Mouse (Mus musculus) cerebellum, postnatal 4 days (tissue): Measurements from ENCODE around the gene Pex13.
"Not testable (repeated sequence)": the region's sequence is repeated elsewhere in the genome, so short reads cannot be mapped to it uniquely, and the experiment has no call there.

Experiments
- DNase-seq, 2 experiments: peaks; one replicate each; pipeline ENCODE4 v3.0.0; 2022; ENCODE audit warnings: low spot score in 2 of 2, mixed read lengths in 1 of 2

The Pex13 gene

DNA sequence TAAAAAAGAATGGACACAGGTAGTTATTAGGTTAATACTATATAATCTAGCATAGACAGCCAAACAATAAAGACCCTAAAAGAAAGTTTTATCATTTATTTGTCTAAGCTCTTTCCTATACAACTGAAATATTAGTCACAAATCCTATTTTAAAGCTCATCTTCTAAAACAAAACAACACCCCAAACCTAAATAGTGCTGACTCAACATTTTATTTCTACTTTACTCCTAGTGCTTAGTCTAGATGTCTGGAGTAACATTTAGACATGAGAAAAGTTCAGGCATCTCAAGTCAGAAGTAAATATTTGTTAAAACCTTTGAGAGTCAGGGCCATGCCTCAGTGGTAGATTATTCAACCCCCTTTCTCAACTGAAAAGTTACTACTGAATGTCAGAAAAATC, 18.3 kb downstream of the Pex13 start:
- DNase-seq = no peak

DNA sequence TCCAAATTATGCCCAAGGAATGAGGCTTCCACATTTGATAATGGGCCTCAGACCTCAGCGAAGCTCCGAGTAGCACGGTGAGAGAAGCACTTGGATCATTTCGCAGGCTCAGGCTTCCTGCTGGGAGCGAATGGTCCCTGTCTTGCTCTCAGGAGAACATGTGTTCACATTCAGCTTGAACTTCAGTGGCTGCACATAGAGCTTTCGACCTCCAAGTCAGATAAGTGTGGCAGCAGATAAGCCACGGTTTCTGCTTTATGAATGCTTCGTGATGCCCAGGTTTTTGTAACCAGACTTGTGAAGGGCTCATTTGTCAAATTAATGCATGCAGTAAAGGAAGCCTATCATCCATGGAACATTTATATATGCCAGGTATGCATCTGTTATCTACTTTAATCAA, 31.2 kb downstream of the Pex13 start:
- DNase-seq = no peak

DNA sequence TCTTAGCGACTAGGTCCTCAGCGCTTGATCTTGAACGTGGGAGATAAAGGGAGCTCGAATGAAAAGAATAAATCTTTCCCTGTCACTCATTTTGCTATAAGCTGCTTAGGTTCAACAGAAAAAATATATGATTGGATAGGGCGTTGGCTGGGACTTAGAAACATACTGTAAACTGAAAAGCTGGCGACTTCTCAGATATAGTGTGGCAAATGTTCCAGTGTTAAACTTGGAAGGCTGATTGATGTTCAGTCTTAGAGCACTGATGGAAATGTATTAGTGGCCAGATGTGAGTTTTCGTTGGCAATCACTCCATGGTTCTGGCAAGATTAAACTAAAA, 31.9 kb downstream of the Pex13 start:
- no peak for DNase-seq

DNA sequence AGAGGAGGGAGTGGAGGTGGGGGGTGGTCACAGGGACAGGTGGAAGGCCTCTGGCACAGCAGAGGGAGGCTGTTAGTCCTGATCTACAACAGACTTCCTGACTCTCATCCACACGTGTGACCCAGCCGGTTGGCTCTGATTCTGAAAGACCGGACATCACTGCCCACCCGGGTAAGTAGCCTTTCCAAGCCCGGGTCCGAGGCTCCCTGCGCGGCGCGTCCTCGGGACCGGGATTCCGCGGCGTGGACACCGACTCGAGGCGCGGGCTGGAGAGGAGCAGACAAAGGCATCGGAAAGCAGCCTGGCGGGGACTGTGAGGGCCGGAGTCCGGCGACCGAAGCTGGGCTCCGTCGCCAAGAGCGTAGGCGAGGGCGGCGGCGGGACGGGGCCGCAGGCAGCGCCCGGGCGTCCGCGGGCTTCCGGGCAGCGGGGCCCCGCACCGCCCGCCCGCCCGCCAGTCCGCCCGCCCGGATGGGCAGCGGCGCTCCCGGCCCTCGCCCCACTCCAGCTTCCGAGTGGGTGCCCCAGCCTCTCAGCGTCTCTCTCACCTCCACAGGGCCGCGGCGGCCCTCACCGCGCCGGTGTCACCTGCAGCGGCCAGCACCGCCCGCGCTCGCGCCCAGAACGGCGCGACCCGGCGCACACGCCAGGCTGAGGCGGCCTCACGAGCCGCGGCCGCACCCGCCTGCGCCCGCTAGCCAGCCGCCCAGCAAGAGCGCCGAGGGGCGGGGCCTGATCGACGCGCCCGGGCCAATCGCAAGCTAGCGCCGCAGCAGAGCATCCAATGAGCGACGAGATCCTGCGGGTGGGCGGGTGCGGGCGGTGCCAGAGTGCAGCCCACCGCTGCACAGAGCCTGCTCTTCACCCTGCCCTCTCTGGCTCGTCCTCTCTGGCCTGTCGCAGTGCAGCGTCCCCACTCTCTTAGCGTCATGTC, 32.5 kb downstream of the Pex13 start, which contains the start of gene 0610010F05Rik:
0610010F05Rik (minus strand) TSS at position 695 of the 934 bp plus-strand sequence.
- DNase-seq = peak; percentile 73 to 89

DNA sequence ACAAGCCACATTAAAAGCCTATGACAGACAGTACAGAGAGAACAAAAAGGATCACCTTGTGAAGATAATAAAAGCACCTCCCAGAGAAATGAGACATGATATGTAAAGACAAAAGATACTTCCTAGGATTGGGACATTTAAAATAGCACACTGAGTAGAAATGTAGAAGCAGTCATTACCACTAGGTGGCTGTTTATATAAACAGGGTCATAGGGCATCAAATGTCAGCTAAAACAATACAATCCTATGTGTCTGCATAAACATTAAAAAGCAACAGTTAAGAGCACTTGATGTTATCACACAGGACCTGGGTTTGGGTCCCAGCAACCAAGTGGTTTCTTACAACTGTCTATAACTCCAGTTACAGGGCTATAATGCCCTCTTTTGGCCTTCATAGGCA, 35.1 kb downstream of the Pex13 start:
- no peak for DNase-seq

DNA sequence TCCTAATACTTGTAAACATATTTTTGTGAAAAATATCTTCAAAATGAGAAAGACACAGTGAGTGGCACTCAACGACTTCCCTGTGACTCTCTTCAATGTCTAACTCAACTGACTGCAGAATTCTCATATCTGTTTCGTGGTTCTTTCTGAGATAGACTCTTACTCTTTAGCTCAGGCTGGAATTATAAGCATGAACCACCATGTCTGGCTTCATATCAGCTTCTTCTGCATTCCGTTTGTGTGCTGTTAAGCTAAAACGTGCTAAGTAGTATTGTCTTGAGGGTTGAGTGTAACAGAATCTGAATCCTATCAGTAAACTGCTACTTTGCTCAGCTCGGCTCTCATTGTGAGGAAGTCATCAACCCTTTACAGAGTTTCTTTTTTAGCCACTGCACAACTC, 46.8 kb downstream of the Pex13 start:
- DNase-seq = no peak

DNA sequence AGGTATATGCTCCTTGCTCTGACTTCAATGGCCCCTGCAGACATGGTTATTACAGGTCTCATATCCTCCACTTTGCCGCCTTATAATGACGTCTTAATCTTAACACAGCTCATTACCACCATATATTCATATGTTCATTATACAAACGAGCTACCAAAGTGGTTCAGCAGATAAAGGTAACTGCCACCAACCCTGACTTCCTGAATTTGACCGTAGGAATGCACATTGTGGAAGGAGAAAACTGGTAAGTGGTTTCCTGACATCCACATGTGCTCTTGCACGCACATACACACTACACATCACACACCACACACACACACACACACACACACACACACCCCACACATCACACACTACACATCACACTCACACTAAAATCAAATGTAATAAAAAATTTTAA, 51.2 kb downstream of the Pex13 start:
- DNase-seq = no peak

DNA sequence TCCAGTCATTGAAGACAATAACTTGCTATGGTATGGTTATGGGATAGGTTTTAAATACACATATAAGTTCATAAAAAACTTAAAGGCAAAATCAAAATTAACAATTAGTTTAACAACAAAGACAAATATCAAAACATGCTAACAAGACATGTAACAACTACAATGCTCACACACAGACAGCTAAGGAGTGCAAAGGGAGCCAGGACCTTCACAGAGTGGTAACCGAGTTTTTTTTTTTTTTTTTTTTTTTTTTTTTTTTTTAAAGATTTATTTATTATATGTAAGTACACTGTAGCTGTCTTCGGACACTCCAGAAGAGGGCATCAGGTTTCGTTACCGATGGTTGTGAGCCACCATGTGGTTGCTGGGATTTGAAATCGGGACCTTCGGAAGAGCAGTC, 58.5 kb downstream of the Pex13 start:
- not testable (repeated sequence) for DNase-seq
